Mouse (Mus musculus) gastrocnemius, postnatal 25 days (tissue): ENCODE results near the gene Plek. TPM values are rescaled to one million over a fixed set of nuclear protein-coding genes. Genes with fewer than 3 reads are reported as not detected.
A peak's percentile ranks its signal among the peaks of the same experiment; 100 is the strongest.

Experiments
- DNase-seq: peaks from one replicate; pipeline ENCODE4 v3.0.0; 2022
- total RNA-seq, 2 experiments: library from RNA; stranded (reverse); gene quantifications; 1 replicate in 1 of 2; 2 replicates in 1 of 2; pipeline ENCODE4 v1.2.3; 2021

Gene Plek
- total RNA-seq, 2 experiments from 2014 or later = 1.3 to 1.5 TPM

DNA sequence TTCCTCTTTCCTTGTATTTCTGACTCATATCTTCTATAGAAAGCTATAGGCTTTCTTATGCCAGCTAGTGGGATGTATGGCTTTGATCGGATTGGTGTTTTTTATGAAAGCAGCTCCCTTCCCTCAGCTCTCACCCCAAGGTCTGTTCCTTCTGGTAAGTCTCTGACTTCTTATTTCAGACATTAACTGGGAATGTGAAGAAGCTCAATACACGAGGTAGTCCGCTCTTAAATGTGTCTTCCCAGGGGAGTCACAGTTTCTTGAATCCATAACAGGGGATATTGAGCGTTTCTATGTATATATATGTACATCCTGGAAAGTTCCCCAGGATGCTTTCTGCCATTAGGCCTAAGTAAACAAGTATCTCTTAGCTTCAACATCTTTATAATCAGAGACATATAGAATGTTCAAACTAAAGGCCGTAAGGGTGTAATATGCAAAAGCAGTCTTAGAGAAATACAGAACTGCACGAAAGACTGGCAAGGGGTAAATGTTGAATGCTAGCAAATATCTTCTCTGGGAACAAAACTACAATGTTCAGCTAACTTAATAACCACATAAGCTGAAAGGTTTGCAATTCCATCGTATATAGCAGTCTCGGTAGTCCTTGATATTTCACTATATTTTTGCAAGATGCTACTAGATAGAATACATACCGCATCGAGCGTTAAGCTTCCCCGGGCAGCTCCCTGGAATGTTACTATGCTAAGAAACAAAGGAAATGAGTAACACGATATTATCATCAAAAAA lies 101.8 kb downstream of the Plek start:
- DNase-seq = no peak

DNA sequence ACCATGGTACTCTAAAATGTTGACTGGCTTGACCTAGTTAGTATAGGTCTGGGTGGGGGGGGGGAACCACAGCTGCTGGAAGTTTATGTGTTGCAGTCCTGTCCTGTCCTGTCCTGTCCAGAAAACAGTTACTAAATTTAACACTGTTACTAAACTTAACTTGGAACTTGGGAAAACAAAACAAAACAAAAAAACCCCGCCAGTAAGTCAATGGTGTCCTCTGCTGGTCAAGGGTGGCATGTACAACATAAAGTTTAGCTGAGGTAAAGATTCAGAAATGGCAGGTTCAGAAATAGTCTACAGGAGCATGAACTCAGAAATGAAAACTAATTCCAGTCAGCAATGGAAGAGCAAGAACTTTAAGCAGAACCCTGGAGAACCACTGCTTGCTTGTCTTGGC lies 103.4 kb downstream of the Plek start:
- peak; percentile 24 for DNase-seq

DNA sequence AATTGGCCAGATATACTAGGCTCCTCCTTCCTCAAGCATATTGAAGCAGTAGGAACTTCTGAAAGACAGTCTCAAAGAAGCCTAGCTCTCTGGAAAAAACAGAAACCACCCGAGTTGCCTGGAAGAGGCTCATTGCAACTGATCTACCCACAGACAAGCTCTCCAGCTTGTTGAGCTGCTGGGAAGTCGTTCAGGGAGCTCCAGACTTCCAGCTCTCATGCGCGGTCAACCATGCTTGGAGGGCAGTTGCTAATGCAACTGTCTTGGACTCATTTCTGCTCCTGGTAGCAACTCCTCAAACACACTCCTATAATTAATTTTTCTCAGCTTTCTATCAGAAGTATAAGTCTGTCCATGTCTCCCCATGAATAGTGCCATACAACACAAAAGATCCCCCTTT lies 109.2 kb downstream of the Plek start:
- DNase-seq = no peak

DNA sequence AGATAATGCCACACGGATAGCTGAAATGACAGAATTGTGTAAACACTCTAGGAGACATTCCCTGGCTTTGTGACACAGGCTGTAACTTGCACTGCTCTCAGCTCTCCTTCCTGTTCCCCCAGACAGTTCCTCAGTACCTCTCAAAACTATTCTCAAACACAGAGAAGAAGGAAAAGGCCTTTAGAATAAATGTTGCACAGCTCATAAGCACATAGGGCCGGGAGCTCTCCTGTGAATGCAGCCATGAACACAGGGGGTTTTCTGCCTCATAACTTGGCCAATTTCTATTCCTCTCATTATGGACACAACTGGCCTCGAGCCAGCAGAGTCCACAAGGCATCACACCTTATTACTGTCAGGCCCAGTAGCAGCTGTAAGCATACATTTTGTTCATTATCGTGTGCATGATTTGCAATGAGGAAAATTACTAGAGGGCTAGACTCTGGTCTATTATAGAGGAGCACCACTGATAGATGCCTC lies 110.2 kb downstream of the Plek start:
- DNase-seq = no peak

DNA sequence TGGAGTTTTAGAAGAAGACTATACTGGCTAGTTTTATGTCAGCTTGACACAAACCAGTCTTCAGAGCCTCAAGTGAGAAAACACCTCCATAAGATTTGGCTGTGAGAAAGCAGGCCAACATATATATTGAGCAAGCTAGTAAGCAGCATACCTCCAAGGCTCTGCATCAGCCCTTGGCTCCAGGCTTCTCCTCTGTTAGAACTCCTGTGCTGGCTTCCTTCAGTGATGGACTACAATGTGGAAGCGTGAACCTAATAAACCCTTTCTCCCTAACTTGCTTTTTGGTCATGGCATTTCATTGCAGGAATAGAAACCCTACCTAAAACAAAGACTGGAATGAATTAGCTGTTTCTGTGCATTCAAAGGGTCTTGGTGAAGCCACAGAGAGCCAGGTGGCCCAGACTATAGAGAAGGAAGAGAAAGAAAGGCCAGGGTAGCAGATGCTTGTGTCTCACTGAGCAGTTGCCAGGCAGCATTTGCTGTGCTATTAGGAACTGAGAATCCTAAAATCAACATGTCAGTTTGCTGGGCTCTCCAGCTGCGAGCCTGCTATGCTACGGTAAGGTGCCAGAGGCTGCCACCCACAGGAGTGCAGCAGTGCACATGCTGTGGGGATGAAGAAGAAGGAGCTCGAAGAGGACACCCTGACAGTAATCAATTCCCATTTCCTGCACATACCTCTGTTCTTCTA lies 110.9 kb downstream of the Plek start:
- DNase-seq = no peak

DNA sequence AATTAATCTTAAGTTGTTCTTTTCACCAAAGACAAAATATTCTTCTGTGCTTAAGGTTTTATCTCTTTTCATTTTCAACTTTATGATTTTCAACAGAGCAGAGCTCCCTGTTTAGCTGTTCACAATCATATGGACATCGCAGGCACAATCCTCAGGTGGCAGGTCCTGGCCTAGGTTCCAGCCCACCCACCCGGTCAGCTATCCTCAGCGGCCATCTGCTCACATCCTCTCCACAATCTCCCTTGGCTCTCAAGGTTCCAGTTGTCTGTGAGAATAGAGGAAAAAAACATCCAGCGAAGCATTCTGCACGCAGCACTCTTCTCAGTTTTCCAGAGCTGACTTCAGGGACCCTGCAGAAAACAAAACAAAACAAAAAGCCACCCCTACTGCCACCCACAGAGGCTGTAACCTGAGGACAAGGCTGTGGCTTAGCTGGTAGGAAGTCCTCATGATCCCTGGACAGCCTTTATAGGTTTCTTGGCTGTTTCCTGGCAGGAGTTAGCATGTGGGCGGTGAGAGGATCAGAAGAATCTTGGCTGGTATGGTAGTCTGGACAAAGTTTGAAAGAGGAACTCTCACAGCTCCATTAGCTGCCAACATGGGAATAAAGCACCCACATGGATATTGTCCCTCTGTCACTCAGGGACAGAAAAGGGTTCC lies 116.5 kb downstream of the Plek start:
- DNase-seq = peak; percentile 65

DNA sequence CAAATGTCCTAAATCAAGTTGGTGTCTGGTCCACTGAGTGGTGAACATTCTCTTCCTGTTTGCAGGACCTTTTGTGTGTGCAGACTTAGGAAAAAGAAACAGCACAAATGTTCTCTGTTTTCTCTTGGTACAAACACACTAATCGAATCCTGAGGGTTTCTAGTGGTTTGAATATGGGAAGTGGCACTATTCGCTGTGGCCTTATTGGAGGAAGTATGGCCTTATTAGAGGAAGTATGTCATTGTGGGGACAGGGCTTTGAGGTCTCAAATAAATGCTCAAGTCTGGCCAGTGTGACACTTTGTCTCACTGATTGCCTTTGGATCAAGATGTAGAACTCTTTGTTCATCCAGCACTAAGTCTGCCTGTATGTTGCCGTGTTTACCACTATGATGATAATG lies 120.0 kb downstream of the Plek start:
- DNase-seq = no peak

Other genes with a start within 250 kb of the Plek start
- gene Fbxo48, start 101.0 kb downstream of the Plek start, total RNA-seq = under 1 TPM in 1 of 2 experiments, not detected in 1; 0.13 TPM
- 1 to 10 TPM; 4.3 to 5.1 TPM for gene Cnrip1, start 795 bp downstream of the Plek start, total RNA-seq
- gene Ppp3r1, start 106.9 kb upstream of the Plek start, total RNA-seq = 100 to 1,000 TPM; 140 to 141 TPM
- 1 to 10 TPM; 7.0 to 7.2 TPM for gene Wdr92, start 129.7 kb upstream of the Plek start, total RNA-seq
- gene Pno1, start 159.2 kb upstream of the Plek start, total RNA-seq = 10 to 100 TPM; 44.0 to 45.6 TPM
- 10 to 100 TPM; 29.5 to 30.4 TPM for gene C1d, start 205.2 kb upstream of the Plek start, total RNA-seq